Mouse (Mus musculus): Measurements from ENCODE around the gene Slc28a1.
"Not testable (repeated sequence)": the region's sequence is repeated elsewhere in the genome, so short reads cannot be mapped to it uniquely, and the experiment has no call there.

Gene Slc28a1

GRCm38 (mm10) chr7:81167124-81167523 is 52.5 kb downstream of the Slc28a1 start:
- peak; percentile 85 for DNase-seq (ENCODE audit: low read depth)

- peak; percentile 82 for DNase-seq (ENCODE audit: low read depth)
Measured at GRCm38 (mm10) chr7:81169351-81169750, 54.8 kb downstream of the Slc28a1 start.

GRCm38 (mm10) chr7:81173931-81174330 is 59.3 kb downstream of the Slc28a1 start:
- no peak for DNase-seq (ENCODE audit: low read depth)

GRCm38 (mm10) chr7:81174654-81175053 is 60.1 kb downstream of the Slc28a1 start:
- no peak for DNase-seq (ENCODE audit: low read depth)

GRCm38 (mm10) chr7:81176187-81176769 is 61.7 kb downstream of the Slc28a1 start:
- DNase-seq (ENCODE audit: low read depth) = no peak

- DNase-seq (ENCODE audit: low read depth) = peak; percentile 96
Measured at GRCm38 (mm10) chr7:81179494-81179893, 64.9 kb downstream of the Slc28a1 start.

- peak; percentile 93 for DNase-seq (ENCODE audit: low read depth)
Measured at GRCm38 (mm10) chr7:81182492-81183175, 68.0 kb downstream of the Slc28a1 start.

GRCm38 (mm10) chr7:81183181-81183580 is 68.6 kb downstream of the Slc28a1 start:
- no peak for DNase-seq (ENCODE audit: low read depth)

GRCm38 (mm10) chr7:81184136-81184535 is 69.5 kb downstream of the Slc28a1 start:
- DNase-seq (ENCODE audit: low read depth) = peak; percentile 72

GRCm38 (mm10) chr7:81184651-81185050 is 70.1 kb downstream of the Slc28a1 start:
- DNase-seq (ENCODE audit: low read depth) = no peak

- DNase-seq (ENCODE audit: low read depth) = peak; percentile 72
Measured at GRCm38 (mm10) chr7:81186036-81186435, 71.4 kb downstream of the Slc28a1 start.

- no peak for DNase-seq (ENCODE audit: low read depth)
Measured at GRCm38 (mm10) chr7:81189180-81189579, 74.6 kb downstream of the Slc28a1 start.

- DNase-seq (ENCODE audit: low read depth) = peak; percentile 53
Measured at GRCm38 (mm10) chr7:81195509-81195908, 80.9 kb downstream of the Slc28a1 start.

GRCm38 (mm10) chr7:81196796-81197195 is 82.2 kb downstream of the Slc28a1 start:
- DNase-seq (ENCODE audit: low read depth) = no peak

GRCm38 (mm10) chr7:81198538-81198937 is 83.9 kb downstream of the Slc28a1 start:
- DNase-seq (ENCODE audit: low read depth) = peak; percentile 75

- peak; percentile 57 for DNase-seq (ENCODE audit: low read depth)
Measured at GRCm38 (mm10) chr7:81199109-81199508, 84.5 kb downstream of the Slc28a1 start.

GRCm38 (mm10) chr7:81199757-81200156 is 85.2 kb downstream of the Slc28a1 start:
- DNase-seq (ENCODE audit: low read depth) = no peak

- DNase-seq (ENCODE audit: low read depth) = peak; percentile 67
Measured at GRCm38 (mm10) chr7:81202389-81202788, 87.8 kb downstream of the Slc28a1 start.

GRCm38 (mm10) chr7:81203576-81203975 is 89.0 kb downstream of the Slc28a1 start:
- DNase-seq (ENCODE audit: low read depth) = not testable (repeated sequence)

- DNase-seq (ENCODE audit: low read depth) = peak; percentile 61
Measured at GRCm38 (mm10) chr7:81208944-81209343, 94.3 kb downstream of the Slc28a1 start.

- DNase-seq (ENCODE audit: low read depth) = no peak
Measured at GRCm38 (mm10) chr7:81209979-81210685, 95.5 kb downstream of the Slc28a1 start.

GRCm38 (mm10) chr7:81211760-81212159 is 97.2 kb downstream of the Slc28a1 start:
- DNase-seq (ENCODE audit: low read depth) = no peak

- DNase-seq (ENCODE audit: low read depth) = no peak
Measured at GRCm38 (mm10) chr7:81212261-81212681, 97.7 kb downstream of the Slc28a1 start.

All from NIH3T3 (cell line).